Comparison of ENCODE assay signal across 8 mouse cellular contexts in the genomic region with DNA sequence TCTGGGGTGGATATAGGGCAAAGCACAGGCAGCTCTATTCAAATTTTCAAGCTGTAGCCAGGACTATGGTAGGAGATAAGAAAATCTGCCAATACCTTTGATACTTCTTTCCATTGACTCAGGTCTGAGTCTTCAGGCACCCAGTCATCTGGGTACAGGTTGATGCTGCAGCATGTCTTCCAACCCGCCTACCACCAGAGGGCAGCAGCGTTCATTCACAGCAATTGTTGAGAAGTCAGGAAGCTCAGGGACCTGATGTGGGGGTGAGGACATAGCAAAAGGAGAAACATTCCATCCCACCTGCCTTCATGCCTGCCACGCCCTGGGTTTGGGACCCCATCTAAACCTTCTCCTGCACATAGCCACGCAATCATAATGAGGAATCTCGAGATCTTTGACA.
DNase-seq lines count a peak whose midpoint lies in the region; ATAC-seq lines count a peak whose summit lies in the region.

No protein-coding gene starts in this region.

- no peak for ATAC-seq in midbrain, embryonic 11.5 days (ENCODE audit: low FRiP score)
- ATAC-seq in midbrain, embryonic 13.5 days, result no peak

- 22% methylated on average over 5 of the region's 5 CpGs for WGBS in midbrain, embryonic 11.5 days
- WGBS in midbrain, embryonic 13.5 days, result 25% methylated on average over 5 of the region's 5 CpGs

- no peak overlapping the region for H3K9ac ChIP-seq in midbrain, embryonic 11.5 days (ENCODE audit: low read length)
- H3K9ac ChIP-seq in midbrain, embryonic 13.5 days (replicated peaks), result no peak overlapping the region

- no peaks in the 10 kb centered on the region for H3K27me3 ChIP-seq in midbrain, embryonic 11.5 days (ENCODE audit: control insufficient read depth, insufficient read depth, low read length)
- no peaks in the 10 kb centered on the region for H3K27me3 ChIP-seq in midbrain, embryonic 13.5 days

- peak; percentile 2 to 8 for DNase-seq in frontal cortex, postnatal 36 days (ENCODE audit: low spot score in 2 of 2)
- DNase-seq in frontal cortex, postnatal 10 days (ENCODE audit: low spot score in 2 of 2), result no peak
- peak; percentile 85 for DNase-seq in midbrain, embryonic 11.5 days (ENCODE audit: low spot score, missing footprints)
- DNase-seq in adrenal gland, postnatal 25 days, result peak; percentile 62
- DNase-seq in forelimb bud, embryonic 11.5 days (ENCODE audit: low read depth, low spot score), result peak; percentile 20
- DNase-seq in lung, postnatal 4 days, result peak; percentile 5 to 21
- DNase-seq in spleen, adult 12 weeks (ENCODE audit: low spot score), result no peak

- H3K9me3 ChIP-seq in midbrain, embryonic 11.5 days (ENCODE audit: control insufficient read depth, low read length), result no peaks in the 10 kb centered on the region
- no peaks in the 10 kb centered on the region for H3K9me3 ChIP-seq in midbrain, embryonic 13.5 days

- H3K36me3 ChIP-seq in midbrain, embryonic 11.5 days (ENCODE audit: control insufficient read depth, insufficient read depth, low read length), result no peaks in the 10 kb centered on the region
- no peaks in the 10 kb centered on the region for H3K36me3 ChIP-seq in midbrain, embryonic 13.5 days

- no peak overlapping the region for H3K27ac ChIP-seq in midbrain, embryonic 11.5 days (ENCODE audit: low read depth, low read length)
- no peak overlapping the region for H3K27ac ChIP-seq in midbrain, embryonic 13.5 days

- H3K4me3 ChIP-seq in midbrain, embryonic 11.5 days (ENCODE audit: low read depth, low read length), result no peak overlapping the region
- no peak overlapping the region for H3K4me3 ChIP-seq in midbrain, embryonic 13.5 days (replicated peaks)

- H3K4me2 ChIP-seq in midbrain, embryonic 11.5 days, result no peak overlapping the region
- H3K4me2 ChIP-seq in midbrain, embryonic 13.5 days (replicated peaks), result no peak overlapping the region

- no peaks in the 10 kb centered on the region for H3K4me1 ChIP-seq in midbrain, embryonic 11.5 days (ENCODE audit: control insufficient read depth, insufficient read depth, low read length)
- no peaks in the 10 kb centered on the region for H3K4me1 ChIP-seq in midbrain, embryonic 13.5 days (replicated peaks)

Comparison
In these comparisons a context has a peak if more than half of its experiments do, and no peak if none do; other contexts are left out.
1. DNase-seq: peak in frontal cortex, postnatal 36 days (2 of 2), midbrain, embryonic 11.5 days (single experiment), adrenal gland, postnatal 25 days (single experiment), forelimb bud, embryonic 11.5 days (single experiment) and lung, postnatal 4 days (2 of 2); none in frontal cortex, postnatal 10 days (0 of 2) and spleen, adult 12 weeks (single experiment).